Comparison of ENCODE assay signal across 8 mouse cellular contexts in the genomic region with DNA sequence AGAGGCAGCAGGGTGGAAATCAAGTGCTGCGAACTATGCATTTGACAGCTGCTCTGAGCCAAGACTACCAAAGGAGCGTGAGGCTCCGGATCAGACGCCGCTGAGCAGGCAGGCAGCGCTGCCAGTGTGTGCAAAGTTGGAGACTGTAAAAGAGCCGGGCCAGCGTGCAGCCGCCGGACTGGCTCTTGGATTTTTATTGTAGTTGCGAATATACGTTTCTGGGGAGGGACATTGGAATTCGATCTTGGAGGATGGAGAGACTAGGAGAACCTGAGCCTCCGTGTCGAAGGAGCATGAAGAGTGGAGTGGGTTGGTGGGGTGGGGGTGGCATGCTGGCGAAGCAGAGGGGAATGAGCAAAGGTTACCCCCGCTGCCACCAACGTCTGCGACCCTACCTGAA. TPM values are rescaled to one million over a fixed set of nuclear protein-coding genes. Genes with fewer than 3 reads are reported as not detected.
DNase-seq lines count a peak whose midpoint lies in the region; ATAC-seq lines count a peak whose summit lies in the region.
"Had no signal": no experiment of that assay in that cellular context is flagged by ENCODE, and none has a peak within 500 bp of the region (broad histone marks: within the 10 kb centered on the region; RNA-seq: fewer than 3 reads in every experiment).

No protein-coding gene starts in this region.

- no peak for DNase-seq in liver, embryonic 11.5 days (ENCODE audit: low spot score)
- peak; percentile 49 to 59 for DNase-seq in right cerebral cortex, postnatal 36 days (ENCODE audit: low spot score in 2 of 2)
- no peak for DNase-seq in gastrocnemius, postnatal 36 days

- no peaks in the 10 kb centered on the region for H3K36me3 ChIP-seq in megakaryocyte, embryonic 14.5 days (replicated peaks; ENCODE audit: low read length)
- H3K36me3 ChIP-seq in embryonic facial prominence, embryonic 15.5 days: no peaks in the 10 kb centered on the region
- H3K36me3 ChIP-seq in kidney, embryonic 15.5 days: no peaks in the 10 kb centered on the region
- H3K36me3 ChIP-seq in liver, embryonic 11.5 days (ENCODE audit: control insufficient read depth, insufficient read depth, low read length): no peaks in the 10 kb centered on the region

- intact Hi-C loops in gastrocnemius, postnatal 36 days (cut with DNase I): no loop called here

- peak overlapping the region; percentile 69 for H3K4me3 ChIP-seq in megakaryocyte, embryonic 14.5 days (replicated peaks)
- peak overlapping the region; percentile 59 for H3K4me3 ChIP-seq in embryonic facial prominence, embryonic 15.5 days (replicated peaks)
- H3K4me3 ChIP-seq in kidney, embryonic 15.5 days (replicated peaks): peak overlapping the region; percentile 62
- H3K4me3 ChIP-seq in liver, embryonic 11.5 days (ENCODE audit: low read depth, low read length): peak overlapping the region; percentile 49

- peaks cover 3% of the 10 kb centered on the region; the same call in 1 of the 2 replicates for H3K9me3 ChIP-seq in megakaryocyte, embryonic 14.5 days
- H3K9me3 ChIP-seq in embryonic facial prominence, embryonic 15.5 days (replicated peaks): no peaks in the 10 kb centered on the region
- H3K9me3 ChIP-seq in kidney, embryonic 15.5 days (replicated peaks): no peaks in the 10 kb centered on the region
- no peaks in the 10 kb centered on the region for H3K9me3 ChIP-seq in liver, embryonic 11.5 days (ENCODE audit: control insufficient read depth, low read length)

- H3K4me2 ChIP-seq in embryonic facial prominence, embryonic 15.5 days (replicated peaks): peak overlapping the region; percentile 99
- H3K4me2 ChIP-seq in kidney, embryonic 15.5 days: peak overlapping the region; percentile 98
- peak overlapping the region; percentile 70 for H3K4me2 ChIP-seq in liver, embryonic 11.5 days

- no peak overlapping the region for H3K27ac ChIP-seq in embryonic facial prominence, embryonic 15.5 days (replicated peaks)
- H3K27ac ChIP-seq in kidney, embryonic 15.5 days: no peak overlapping the region
- no peak overlapping the region for H3K27ac ChIP-seq in liver, embryonic 11.5 days (ENCODE audit: low read depth, low read length)

- H3K27me3 ChIP-seq in megakaryocyte, embryonic 14.5 days (replicated peaks): peaks cover 18% of the 10 kb centered on the region
- peaks cover 11% of the 10 kb centered on the region for H3K27me3 ChIP-seq in embryonic facial prominence, embryonic 15.5 days
- H3K27me3 ChIP-seq in kidney, embryonic 15.5 days: peaks cover 43% of the 10 kb centered on the region
- peaks cover 18% of the 10 kb centered on the region for H3K27me3 ChIP-seq in liver, embryonic 11.5 days (replicated peaks; ENCODE audit: control insufficient read depth, insufficient read depth, low read length)

- no peak for ATAC-seq in megakaryocyte, adult 5-6 weeks (ENCODE audit: poor library complexity, severe bottlenecking)
- no peak for ATAC-seq in embryonic facial prominence, embryonic 15.5 days (ENCODE audit: insufficient number of reproducible peaks, low FRiP score, low TSS enrichment, low read depth)
- peak; percentile 69; the same call in 1 of the 2 replicates for ATAC-seq in kidney, embryonic 15.5 days (replicated peaks; ENCODE audit: low FRiP score)
- ATAC-seq in liver, embryonic 11.5 days (replicated peaks; ENCODE audit: low FRiP score): no peak

- WGBS in embryonic facial prominence, embryonic 15.5 days: under 1% methylated on average over 19 of the region's 19 CpGs
- 1% methylated on average over 19 of the region's 19 CpGs for WGBS in kidney, embryonic 15.5 days
- 5% methylated on average over 19 of the region's 19 CpGs for WGBS in liver, embryonic 11.5 days

- H3K9ac ChIP-seq in embryonic facial prominence, embryonic 15.5 days: no peak overlapping the region
- H3K9ac ChIP-seq in kidney, embryonic 15.5 days: peak overlapping the region; percentile 19; the same call in 1 of the 2 replicates
- H3K9ac ChIP-seq in liver, embryonic 11.5 days (ENCODE audit: low read depth, low read length): no peak overlapping the region

- H3K4me1 ChIP-seq in megakaryocyte, embryonic 14.5 days: peaks cover 14% of the 10 kb centered on the region; the same call in 1 of the 2 replicates
- 0 out of 2 replicates have a peak, but pooled peaks cover 10% of the 10 kb centered on the region for H3K4me1 ChIP-seq in embryonic facial prominence, embryonic 15.5 days
- H3K4me1 ChIP-seq in kidney, embryonic 15.5 days: peaks cover 17% of the 10 kb centered on the region
- H3K4me1 ChIP-seq in liver, embryonic 11.5 days (replicated peaks; ENCODE audit: control insufficient read depth, insufficient read depth, low read length): no peaks in the 10 kb centered on the region

RNA-seq across cellular contexts. Expression of gene Gabra2, which starts 0.5 kb away (rescaled TPM):
- not detected in 2 replicates for polyA plus RNA-seq in megakaryocyte, embryonic 14.5 days (2012; ENCODE audit: insufficient read depth, low replicate concordance)
- not detected in 2 replicates for total RNA-seq in megakaryocyte, adult 5-6 weeks (2015)
- not detected in 2 replicates for total RNA-seq in megakaryocyte, adult 5-6 weeks (2017)
- 1.2 and 1.5 TPM in 2 replicates for polyA plus RNA-seq in embryonic facial prominence, embryonic 15.5 days (2015; fragmentation: Nextera tagmentation; extraction: Ambion mirVana)
- polyA plus RNA-seq in kidney, embryonic 15.5 days (2015; fragmentation: Nextera tagmentation; extraction: Ambion mirVana): 1.4 and 2.6 TPM in 2 replicates
- polyA plus RNA-seq in liver, embryonic 11.5 days (2014; fragmentation: Nextera tagmentation; extraction: Ambion mirVana): 0.21 and 0.56 TPM in 2 replicates
- total RNA-seq in gastrocnemius, postnatal 36 days (2021): under 1 TPM; 0.07 to 0.23 TPM
- polyA plus RNA-seq: spleen, adult 2 months had no signal

Comparison
In these comparisons a context has a peak if more than half of its experiments do, and no peak if none do; other contexts are left out.
1. DNase-seq: peak in right cerebral cortex, postnatal 36 days (2 of 2); none in liver, embryonic 11.5 days (single experiment) and gastrocnemius, postnatal 36 days (0 of 2).
2. Peak in every context shown above with its lines, with median percentiles within 50 percentile points of each other: H3K4me3 ChIP-seq and H3K4me2 ChIP-seq.